Mouse (Mus musculus) cerebellum, adult 11-12 months (tissue): ENCODE results near the gene 4933415A04Rik.

Experiments used
- DNase-seq: peaks from one replicate; pipeline ENCODE4 v3.0.0; 2022

Gene 4933415A04Rik

DNA sequence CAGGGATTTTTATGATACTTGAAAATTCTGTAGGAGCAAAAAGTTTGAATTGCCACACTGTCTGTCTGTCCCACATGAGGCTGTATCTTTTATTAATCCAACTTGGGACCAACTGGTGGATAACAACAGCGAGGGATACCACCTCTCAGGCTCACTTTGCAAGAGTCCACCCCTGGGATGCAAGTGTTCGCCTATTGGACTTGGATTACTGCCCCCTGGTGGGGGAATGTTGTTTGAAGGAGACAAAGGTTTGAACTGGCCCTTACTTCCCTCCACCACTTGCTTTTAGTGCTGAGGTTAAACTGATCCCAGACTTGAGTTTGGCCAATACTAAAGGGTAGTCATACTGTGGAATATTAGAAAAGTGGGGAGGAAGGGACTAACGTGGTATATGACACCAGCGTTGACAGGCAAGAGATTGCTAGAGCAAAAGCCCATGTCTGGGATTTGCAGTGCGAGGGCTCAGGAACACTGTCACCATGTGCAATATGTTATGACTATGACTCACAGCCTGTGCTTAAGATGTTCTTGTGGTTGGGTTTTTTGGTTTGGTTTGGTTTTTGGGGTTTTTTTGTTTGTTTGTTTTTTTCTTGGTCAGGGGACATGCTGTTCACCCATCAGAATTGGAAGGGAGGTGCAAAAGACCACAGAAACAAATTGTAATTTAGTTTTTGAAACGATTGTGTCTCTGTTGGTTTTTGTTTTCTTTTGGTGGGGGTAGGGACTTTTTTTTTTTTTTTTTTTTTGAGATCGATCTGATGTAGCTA is at the start of gene 4933415A04Rik:
Gene 4933415A04Rik, plus strand, starts transcription at position 717 of the 767 bp plus-strand sequence.
- DNase-seq = peak; percentile 56

DNA sequence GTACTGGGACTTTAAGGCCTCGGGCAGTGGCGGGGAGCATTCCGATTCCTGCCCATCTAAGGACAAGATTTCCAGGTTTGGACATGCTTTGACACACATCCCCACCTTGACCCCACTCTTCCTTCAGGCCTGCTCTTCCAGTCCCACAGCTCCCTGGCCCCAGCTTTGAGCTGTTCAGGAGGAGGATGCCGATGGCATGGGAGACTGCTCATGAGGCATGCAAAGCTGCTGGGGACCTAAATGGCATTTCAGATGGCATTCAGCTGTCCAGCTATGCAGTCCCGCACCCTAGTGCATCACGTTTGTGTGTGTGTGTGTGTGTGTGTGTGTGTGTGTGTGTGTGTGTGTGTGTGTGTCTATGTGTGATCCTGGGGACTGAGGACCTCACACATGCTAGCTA is 49.8 kb upstream of the 4933415A04Rik start:
- no peak for DNase-seq

DNA sequence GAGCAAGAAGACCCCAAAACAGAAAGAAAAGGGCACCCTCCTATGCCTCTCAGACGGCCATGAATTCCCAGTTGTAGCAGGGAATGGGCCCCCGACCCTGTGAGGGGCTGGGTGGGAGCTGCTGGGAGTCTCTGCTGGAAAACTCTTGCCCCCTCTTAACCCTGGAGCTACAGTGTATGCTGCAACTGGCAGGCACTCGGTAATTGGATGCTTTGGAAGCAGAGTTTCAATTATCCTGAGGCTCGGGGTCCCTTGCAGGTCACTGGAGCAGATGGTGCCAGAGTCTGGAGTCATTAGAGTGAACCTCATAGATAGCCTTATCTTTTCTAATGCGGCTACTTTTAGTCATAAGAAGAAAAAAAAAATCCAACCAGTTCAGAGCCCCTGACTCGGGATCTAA is 47.0 kb upstream of the 4933415A04Rik start:
- DNase-seq = no peak

DNA sequence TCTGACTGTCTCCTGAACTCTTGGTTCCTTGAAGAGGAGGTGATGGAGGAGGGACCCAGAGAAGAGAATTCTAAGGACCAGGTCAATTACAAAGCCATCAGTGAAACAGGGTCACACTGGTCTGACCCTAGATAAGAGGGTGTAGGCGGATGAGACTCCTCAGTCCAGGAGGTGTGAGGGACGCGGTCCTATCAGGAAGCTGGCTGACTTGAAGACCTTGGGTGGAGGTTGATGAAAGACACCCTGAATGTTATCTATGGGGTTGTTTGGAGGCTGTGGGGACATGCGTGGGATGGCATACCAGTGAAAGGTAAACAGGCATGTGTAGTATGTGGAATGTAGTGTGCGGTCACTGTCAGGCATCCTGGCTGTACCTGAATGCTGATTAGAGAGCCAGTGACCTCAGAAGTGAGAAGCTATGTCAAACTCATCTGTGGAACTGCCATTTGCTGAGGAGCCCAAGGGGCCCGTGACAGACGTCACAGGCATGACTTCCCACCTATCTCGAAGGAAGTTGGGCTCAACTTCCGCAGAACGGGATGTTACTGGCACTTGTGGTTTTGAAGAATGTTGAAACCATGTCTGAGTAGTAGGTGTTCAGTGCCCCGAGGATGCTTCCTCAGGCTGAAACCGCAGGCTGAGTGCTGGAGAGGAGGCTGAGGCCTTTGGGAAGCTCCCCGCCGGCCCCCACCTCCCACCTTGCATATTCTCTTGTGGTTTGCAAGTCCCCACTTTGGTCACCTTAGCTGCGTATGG is 43.0 kb upstream of the 4933415A04Rik start:
- DNase-seq = no peak

DNA sequence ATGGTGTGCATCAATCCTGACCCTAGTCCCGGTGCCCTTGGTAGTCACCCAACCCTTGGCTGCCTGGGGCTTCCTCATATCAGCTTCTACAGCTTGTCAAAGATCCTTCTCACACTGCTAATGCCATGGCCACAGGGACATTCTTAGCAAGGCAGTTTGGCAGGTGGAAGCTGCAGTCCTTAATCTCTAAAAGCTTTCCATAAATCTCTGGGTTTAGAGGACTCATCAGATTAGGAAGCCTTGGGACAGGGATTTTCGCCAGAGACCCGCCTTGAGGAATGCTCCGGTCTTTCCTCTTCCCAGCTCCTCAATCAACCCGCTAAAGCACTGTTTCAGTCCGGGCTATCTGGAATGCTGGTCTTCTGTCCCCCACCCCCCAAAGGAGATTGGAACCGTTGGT is 42.0 kb upstream of the 4933415A04Rik start:
- DNase-seq = no peak

DNA sequence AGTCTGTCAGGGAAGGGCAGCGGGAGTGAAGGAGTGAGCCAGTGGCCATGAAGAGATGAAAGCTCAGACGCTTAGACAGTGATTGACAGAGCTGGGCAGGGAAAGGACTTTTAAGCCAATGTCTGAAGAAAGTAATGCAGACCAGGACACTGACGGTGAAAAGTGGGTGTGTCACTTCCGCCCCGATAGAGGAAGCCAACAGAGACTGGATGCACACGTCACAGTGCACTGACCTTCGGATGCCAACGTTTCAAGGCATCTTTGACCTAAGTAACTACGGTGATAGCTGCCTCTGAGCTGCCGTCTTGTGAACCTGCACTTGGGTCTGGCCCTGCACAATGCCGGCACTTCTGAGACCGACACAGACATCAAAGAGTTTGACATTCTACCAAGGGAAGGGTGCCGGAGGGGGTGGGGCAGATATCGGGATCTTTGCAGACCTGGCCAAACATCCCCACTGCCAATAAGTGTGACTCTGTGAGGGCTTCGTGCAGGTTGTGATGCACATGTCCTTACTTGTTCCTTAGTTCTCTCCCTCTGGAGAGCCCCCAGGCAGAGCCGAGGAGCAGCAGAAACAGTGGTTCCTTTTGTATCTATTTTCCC is 40.9 kb upstream of the 4933415A04Rik start:
- no peak for DNase-seq

DNA sequence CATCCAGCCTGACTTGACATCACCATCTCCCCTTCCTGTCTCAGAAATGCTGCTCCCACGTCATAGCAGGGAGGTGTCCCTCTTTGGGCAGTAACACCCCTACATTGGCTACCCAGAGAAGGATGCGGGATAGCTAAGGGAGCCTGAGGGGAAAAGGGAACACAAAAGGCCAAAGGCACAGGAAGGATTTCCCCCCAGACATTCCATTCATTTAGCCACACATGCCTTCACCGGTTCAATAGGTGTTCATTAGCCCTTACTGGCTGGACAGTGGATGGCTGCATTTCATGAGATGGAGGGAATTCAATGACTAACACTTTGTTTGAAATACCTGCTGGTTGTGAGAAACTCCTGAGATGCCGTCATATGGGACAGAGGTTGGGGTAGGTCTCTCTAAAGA is 40.2 kb upstream of the 4933415A04Rik start:
- no peak for DNase-seq

DNA sequence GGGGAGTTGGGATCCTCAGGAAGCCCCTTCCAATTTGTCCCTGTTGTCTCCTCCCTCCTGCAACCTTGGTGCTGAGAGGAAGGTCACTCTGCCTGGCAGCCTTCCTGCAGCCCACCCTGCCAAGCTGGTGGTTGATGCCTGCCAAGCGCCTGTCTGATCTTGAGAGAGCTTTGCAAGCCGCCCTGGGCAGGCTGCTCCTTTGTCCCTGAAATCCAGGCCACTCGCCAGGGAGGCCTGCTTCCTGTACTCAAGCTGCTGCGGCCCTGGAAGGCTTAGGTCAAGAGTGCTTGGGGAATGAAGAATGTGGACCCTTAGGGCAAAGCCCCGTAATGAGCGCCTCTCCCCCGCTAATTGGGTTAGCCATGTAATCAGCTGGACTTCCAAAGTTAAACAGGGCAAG is 38.7 kb upstream of the 4933415A04Rik start:
- DNase-seq = peak; percentile 87

DNA sequence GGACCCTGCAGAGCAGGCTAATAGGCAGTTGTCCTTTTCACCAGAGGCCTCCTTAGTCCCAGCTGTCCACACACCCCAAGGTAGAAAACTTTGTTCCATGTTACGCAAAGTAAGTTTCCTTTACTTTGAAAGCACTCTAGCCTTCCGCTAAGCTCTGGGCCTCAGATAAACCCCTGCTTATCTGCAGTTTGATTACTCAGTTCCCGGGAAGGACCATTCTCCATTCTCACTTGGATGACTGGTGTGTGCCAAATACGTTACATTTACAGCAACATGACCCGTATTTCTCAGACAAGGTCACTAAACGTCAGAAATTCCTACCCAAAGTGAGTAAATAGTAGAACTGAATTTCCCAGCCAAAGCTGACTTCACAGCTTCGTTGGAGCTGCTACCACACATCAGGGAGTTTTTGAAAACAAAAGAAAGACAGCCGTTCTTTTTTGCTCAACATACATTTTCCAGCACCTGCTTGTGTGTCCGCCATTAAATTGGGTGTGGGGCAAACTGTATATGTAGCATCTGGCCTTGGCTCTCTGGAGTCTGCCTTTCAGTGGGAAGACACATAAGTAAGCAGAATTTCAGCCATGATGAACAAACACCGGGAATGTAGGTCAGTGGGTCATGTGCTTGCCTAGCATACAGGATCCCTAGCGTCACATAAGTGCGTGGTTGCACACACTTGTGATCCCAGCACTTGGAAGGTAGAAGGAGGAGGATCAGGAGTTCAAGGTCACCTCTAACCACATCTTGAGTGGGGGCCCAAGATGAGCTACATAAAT is 38.0 kb upstream of the 4933415A04Rik start:
- DNase-seq = no peak

DNA sequence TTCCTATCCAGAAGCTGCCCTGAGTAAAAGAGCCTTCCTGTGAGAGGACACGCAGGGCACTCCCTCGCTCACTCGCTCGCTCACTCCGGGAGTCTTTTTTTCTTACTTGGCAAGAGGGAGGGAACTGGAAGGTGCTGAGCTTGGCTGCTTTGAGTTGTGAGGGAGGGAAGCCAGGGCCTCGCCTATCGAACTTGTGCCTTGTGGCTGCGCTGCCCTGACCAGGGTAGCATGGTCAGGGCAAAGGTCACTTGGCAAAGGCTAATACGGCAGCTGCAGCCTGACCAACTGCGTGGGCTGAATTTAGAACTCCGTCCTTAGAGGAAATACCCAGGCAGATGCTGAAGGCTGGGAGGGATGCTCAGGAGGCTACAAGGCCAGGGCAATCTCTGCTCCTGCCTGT is 37.1 kb upstream of the 4933415A04Rik start:
- no peak for DNase-seq

DNA sequence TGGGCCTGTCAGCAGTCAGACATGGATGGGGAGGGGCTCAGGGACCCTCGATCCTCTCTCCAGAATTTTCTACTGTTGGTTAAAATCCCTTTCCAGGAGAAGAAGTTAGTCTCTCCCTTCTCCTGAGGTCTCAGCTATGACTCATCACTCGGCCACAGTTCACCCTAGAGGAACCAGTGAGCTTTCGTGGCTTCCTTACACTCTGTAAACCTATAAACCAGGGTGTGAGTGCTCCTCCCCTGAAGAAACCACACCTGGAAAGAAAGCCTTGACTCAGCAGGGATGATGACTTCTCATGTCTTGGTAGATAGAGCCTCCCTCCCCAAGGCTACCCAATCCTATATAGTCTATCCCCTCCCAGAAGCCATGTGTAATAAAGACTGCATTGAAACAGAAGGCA is 35.1 kb upstream of the 4933415A04Rik start:
- DNase-seq = no peak

DNA sequence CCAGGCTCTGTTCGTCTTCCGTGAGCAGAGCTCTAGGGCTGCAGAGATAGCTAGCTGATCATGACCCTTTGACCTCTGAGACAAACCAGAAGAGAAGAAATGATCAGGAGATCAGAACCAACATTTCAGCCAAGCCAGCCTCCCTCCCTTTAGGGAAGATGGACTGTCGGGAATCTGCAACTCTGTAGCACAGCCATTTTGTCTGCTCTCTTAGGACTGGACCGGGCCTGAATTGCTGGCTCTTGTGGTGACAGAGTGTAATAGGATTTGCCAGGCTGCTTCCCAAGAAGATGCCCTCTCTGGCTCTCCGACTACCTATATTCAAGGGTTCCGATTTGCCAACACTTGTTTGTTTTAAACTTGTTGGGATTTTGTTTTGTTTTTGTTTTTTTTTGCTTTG is 34.2 kb upstream of the 4933415A04Rik start:
- no peak for DNase-seq

DNA sequence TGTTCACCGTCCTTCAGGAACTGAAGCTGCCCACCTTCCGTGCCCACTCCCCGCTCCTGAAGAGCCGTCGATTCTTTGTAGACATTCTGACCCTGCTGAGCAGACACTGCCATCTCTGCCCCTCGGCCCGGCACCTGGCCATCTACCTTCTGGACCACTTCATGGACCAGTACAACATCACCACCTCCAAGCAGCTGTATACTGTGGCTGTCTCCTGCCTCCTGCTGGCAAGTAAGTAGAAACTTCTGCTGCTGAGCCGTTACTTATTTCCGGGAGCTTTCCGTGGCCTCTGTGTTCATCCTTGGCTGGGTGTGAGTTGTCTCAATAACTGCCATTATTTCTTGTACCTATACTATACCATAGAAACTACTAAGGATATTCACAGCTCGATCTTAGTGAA is 30.3 kb upstream of the 4933415A04Rik start:
- DNase-seq = no peak

DNA sequence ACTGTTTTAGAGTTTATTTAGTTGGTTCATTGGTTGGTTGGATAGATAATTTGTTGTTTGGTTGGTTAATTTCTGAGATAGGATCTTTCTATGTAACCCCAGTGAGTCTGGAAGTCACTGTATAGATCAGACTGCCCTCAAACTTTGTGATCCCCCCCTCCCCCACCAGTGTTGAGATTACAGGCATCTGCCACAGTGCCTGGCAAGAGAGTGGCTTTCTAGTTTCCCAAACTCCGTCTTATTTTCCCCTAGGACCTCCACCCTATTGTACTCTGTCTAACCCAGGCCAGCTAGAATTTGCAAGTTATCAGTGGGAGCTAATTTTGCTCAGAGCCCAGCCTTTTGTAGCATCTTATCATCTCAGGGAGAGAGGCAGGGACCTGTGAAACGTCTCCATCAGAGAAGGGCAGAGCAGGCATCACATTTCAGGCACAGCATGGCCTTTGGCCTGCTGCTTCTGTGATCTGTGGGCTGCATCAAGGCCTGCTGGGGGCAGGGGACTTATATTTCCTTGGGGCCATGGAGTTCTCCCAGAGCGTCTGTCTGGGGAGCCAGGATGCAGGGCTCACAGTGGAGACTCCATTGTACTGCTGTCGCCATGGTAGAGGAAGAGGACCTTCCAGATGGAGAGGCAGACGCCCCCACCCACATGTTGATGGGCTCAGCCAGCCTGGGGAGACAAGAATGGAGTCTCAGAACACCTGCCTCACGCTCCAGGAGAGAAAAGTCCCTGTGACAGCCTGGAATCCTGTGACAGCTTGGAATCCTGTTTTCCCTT is 27.1 kb upstream of the 4933415A04Rik start:
- DNase-seq = no peak

DNA sequence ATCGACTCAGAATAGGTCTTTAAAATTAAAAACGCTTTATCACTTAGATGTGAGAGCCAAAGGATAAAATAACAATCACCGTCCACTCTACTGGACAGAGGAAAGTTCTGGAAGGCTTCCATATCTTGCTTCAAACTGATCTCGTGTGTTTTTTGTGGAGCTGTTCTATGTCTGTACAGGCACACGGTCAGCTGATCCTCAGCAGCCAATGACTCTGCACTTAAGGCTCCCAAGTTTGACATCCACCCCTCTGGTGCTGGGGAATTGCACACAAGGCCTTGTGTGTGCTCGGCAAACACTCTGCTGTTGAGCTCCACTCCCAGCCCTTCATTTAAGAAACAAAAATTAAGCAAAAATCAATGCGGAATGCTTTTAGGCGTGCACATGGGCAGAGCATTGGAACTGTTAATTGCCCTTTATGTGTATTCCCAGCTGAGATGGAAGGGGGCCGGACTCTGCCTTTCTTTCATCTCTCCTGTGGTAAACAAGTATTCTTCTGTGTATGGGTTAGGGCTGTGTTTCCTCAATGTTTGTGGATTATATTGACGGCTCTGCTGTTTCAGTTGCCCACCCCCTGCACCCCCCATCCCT is 23.1 kb upstream of the 4933415A04Rik start:
- DNase-seq = no peak

DNA sequence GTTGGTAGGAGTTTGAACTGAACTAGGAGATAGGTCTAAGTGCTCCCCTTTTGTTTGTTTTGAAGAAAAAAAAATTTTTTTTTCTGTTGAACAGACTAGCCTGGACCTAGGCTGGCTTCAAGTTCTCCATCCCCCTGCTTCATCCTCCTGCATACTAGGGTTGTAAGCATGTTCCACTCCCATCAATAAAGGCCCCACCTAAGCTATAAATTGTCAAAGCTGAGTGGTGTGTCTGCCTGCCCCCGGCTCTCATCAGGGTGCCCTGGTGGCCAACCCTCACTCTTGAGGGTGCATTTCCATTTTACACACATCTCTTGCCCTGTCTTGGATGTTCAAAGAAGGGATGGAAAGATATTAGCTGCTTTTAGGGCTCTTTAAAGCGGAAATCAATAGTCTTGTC is 21.4 kb upstream of the 4933415A04Rik start:
- DNase-seq = no peak

DNA sequence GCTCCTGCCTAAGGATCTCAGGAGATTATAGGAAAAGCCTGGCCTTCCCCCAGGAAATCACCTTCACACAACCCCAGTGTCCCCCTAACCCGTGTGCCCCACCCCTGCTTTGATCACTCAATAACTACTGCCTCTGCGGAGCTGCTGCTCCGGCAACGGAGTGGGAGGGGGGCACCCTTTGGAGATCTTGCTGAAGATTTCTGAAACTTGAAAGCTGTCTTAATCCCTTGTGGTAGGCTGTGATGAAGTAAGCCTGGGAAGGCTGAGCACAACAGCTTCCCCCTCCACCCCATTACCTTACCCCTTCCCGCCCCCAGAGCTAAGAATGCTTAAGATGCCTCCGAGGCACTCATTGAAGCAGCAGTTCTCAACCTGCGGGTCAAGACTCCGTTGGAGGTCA is 21.0 kb upstream of the 4933415A04Rik start:
- DNase-seq = no peak

DNA sequence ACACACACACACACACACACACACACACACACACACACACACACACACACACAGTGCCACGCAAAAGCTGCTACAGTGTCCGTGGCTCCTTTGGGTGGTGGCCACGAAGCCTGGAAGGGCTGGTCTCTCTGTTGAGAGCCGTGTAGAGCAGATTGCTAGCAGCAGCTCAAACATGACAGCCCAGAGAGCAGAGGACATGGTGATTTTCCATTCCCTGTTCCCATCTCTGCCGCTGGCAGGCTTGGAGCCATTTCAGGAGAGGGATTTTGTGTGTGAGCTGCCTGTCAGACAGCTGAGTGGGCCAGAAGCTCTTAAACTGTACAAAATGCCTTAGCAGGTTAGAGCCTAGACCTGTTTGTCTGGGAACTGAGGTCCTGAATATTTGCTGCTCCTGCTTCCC is 20.1 kb upstream of the 4933415A04Rik start:
- DNase-seq = no peak

DNA sequence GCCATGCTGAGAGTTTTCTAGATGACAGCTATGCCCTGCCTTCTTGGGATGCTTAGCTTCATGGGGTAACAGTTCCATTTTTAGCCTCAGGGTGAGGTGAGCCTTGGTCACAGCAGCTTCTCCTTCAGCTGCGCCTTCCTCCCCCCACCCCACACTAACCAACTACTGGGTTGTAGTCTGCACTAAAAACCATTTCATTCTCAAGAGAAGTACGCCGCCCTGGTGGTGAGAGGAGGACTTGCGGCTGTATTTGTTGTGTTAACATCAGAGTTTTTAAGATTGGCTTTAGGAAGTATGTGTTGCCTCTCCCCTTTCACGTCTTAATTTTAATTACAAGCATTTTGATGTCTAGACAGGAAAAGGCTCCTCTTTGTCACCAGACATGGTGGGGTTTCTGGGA is 18.6 kb upstream of the 4933415A04Rik start:
- DNase-seq = no peak

DNA sequence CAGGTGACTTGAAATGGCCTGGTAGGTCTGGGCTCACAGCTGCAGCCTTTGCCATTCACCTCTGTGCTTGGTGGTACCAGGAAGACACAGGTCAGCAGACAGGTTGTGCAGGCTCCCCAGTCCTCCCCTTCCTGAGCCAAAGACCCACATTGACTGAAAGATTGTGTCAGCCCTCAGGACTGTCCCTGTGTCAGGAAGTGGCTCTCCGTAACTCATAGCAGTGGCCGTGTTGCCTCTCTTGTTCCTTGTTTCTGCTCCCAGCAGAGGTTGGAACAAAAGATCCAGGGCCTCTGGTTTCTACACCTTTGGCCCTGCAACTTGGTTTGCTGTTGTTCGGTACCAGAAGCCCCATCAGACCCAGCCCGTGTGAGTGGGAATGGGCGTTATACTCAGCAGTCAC is 17.7 kb upstream of the 4933415A04Rik start:
- DNase-seq = no peak

DNA sequence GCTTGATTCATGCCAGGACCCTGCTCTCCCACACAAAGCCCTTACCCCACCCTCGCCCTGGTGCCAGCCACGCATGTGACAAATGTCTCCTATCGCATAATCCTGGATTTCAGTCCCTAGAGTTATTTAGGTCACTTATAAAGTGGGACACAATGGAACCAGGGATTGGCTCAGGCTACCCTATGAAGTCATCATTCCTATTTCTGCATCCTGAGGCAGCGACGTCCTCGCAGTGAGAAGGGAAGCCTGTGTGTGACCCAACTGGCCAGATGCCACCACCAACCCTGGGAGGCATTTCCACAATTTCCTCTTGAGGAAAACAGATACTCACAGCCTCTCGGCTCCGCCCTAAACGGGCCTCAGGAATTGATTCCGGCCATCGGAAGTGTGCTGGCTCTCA is 17.2 kb upstream of the 4933415A04Rik start:
- DNase-seq = peak; percentile 91

DNA sequence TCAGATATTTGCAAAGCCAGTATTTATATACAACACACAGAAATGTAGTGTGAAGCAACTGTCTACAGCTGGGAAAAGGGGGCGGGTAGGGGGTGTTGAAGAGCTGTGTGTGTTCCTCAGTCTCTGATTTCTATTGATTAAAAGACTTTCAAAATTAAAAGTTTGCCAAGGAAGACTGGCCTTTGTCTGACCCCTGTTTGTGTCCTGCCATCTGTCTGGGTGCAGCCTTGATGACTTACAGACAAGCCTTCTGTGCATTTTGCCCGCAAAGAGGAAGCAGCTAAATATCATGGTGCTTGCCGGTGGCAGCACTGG is 11.8 kb upstream of the 4933415A04Rik start:
- DNase-seq = no peak
